Mouse (Mus musculus) bone marrow macrophage, adult 2 months (primary cell): ENCODE data around the gene Dvl2.

Source experiments
- CTCF ChIP-seq: IDR thresholded peaks from 2 replicates; pipeline ENCODE4 v1.5.1; 2012; ENCODE audit warnings: low read depth, mild to moderate bottlenecking, low read length, moderate library complexity
- POLR2A ChIP-seq: IDR thresholded peaks from 2 replicates; pipeline ENCODE4 v1.6.1; 2012; ENCODE audit warnings: mild to moderate bottlenecking, low read depth, low read length, borderline replicate concordance

- TF ChIP-seq CTCF: no peak
- TF ChIP-seq POLR2A: no peak
Measured at GRCm38 (mm10) chr11:69968793-69969192, 31.6 kb upstream of the Dvl2 start.
